Mouse (Mus musculus) neural tube, embryonic 13.5 days (tissue): ENCODE measurements at regions not wholly inside any gene's neighbourhood (a gene's known extent, or its start where the extent isn't known, plus 50 kb on each side); places are given as distances from the start of the nearest gene placed in this dataset.
A peak's percentile ranks its signal among the peaks of the same experiment; 100 is the strongest.

Experiments
- ATAC-seq: fragments of 200-750 bp; cut with Nextera tagmentation; 2 replicates; pipeline ENCODE4 v1.8.0; 2017; ENCODE audit warnings: low read depth, mild to moderate bottlenecking, moderate TSS enrichment, moderate library complexity
- H3K27ac ChIP-seq: fragments of 300-500 bp; sonication (generic); replicated peaks from 2 replicates; pipeline ENCODE4 v1.5.1; 2015; ENCODE audit warnings: moderate library complexity, mild to moderate bottlenecking, inconsistent platforms
- H3K27me3 ChIP-seq: fragments of 300-500 bp; sonication (generic); 2 replicates; pipeline ENCODE4 v1.6.1; 2015; ENCODE audit warnings: mild to moderate bottlenecking, inconsistent platforms
- H3K36me3 ChIP-seq: fragments of 300-500 bp; sonication (generic); 2 replicates; pipeline ENCODE4 v1.6.1; 2015; ENCODE audit warnings: mild to moderate bottlenecking, inconsistent platforms
- H3K4me1 ChIP-seq: fragments of 300-500 bp; sonication (generic); replicated peaks from 2 replicates; pipeline ENCODE4 v1.6.1; 2015; ENCODE audit warnings: inconsistent platforms
- H3K4me2 ChIP-seq: fragments of 300-500 bp; sonication (generic); 2 replicates; pipeline ENCODE4 v1.6.1; 2015; ENCODE audit warnings: inconsistent platforms, mild to moderate bottlenecking, moderate library complexity
- H3K4me3 ChIP-seq: fragments of 300-500 bp; sonication (generic); 2 replicates; pipeline ENCODE4 v1.5.1; 2015; ENCODE audit warnings: mild to moderate bottlenecking, inconsistent platforms
- H3K9ac ChIP-seq: fragments of 300-500 bp; sonication (generic); 2 replicates; pipeline ENCODE4 v1.6.1; 2015; ENCODE audit warnings: moderate library complexity, mild to moderate bottlenecking, inconsistent platforms
- H3K9me3 ChIP-seq: fragments of 300-500 bp; sonication (generic); 2 replicates; pipeline ENCODE4 v1.6.1; 2016; ENCODE audit warnings: inconsistent platforms
- WGBS: fragments of 180-500 bp; shearing (Covaris S2); methylation state at CpG from one replicate; pipeline ENCODE4 v1.1.7; 2015; 5-methylcytosine and 5-hydroxymethylcytosine counted together

GRCm38 (mm10) chr13:53845786-53846185 lies 209.7 kb downstream of the Drd1 start:
- no peak for ATAC-seq
- Histone ChIP-seq H3K9me3 (no peaks in the 10 kb centered on the region), H3K36me3 (no peaks in the 10 kb centered on the region), H3K4me1 (no peaks in the 10 kb centered on the region), H3K4me3 (no peak overlapping the region), H3K27me3 (no peaks in the 10 kb centered on the region), H3K9ac (no peak overlapping the region), H3K4me2 (no peak overlapping the region), H3K27ac (no peak overlapping the region)
- 90% methylated on average over 14 of the region's 14 CpGs for WGBS

GRCm38 (mm10) chr13:53825957-53826580 lies 229.4 kb downstream of the Drd1 start:
- 59% methylated on average over 8 of the region's 8 CpGs for WGBS
- no peak overlapping the region for H3K4me2 ChIP-seq
- no peaks in the 10 kb centered on the region for H3K27me3 ChIP-seq
- 0 out of 2 replicates have a peak, but pooled peaks cover 4% of the 10 kb centered on the region for H3K4me1 ChIP-seq
- H3K9ac ChIP-seq: no peak overlapping the region
- no peaks in the 10 kb centered on the region for H3K36me3 ChIP-seq
- H3K4me3 ChIP-seq: no peak overlapping the region
- no peak overlapping the region for H3K27ac ChIP-seq
- peaks cover 8% of the 10 kb centered on the region for H3K9me3 ChIP-seq
- no peak; the same call in 1 of the 2 replicates for ATAC-seq

GRCm38 (mm10) chr13:53822061-53822460 lies 233.4 kb downstream of the Drd1 start:
- Histone ChIP-seq H3K9ac (no peak overlapping the region), H3K27ac (no peak overlapping the region), H3K27me3 (no peaks in the 10 kb centered on the region), H3K4me1 (0 out of 2 replicates have a peak, but pooled peaks cover 4% of the 10 kb centered on the region), H3K4me3 (no peak overlapping the region), H3K9me3 (no peaks in the 10 kb centered on the region), H3K36me3 (no peaks in the 10 kb centered on the region), H3K4me2 (no peak overlapping the region)
- WGBS: 81% methylated on average over 8 of the region's 8 CpGs
- ATAC-seq: no peak

DNA sequence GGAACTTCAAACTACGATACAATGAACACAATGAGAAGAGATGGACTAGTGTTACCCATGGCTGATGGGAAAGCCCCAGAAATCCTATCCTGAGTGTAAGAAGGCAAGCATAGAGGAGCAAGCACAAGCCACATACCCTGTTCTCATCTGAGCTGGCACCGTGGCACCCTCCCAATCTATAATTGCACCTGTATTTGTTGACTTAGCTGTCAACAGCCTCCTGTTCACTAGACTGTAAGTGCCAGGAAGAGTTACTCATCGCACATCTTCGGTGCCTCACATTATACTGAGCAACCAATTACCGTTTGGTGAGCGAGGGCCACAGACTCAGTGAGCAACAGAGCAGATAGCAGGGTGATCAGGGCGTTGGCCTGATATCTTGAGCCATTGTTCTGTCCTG lies 239.9 kb downstream of the Drd1 start:
- H3K36me3 ChIP-seq: no peaks in the 10 kb centered on the region
- no peak overlapping the region for H3K9ac ChIP-seq
- no peaks in the 10 kb centered on the region for H3K27me3 ChIP-seq
- no peak overlapping the region for H3K4me3 ChIP-seq
- WGBS: 86% methylated on average over 7 of the region's 7 CpGs
- ATAC-seq: no peak
- no peak overlapping the region for H3K4me2 ChIP-seq
- H3K9me3 ChIP-seq: no peaks in the 10 kb centered on the region
- H3K27ac ChIP-seq: no peak overlapping the region
- H3K4me1 ChIP-seq: no peaks in the 10 kb centered on the region

DNA sequence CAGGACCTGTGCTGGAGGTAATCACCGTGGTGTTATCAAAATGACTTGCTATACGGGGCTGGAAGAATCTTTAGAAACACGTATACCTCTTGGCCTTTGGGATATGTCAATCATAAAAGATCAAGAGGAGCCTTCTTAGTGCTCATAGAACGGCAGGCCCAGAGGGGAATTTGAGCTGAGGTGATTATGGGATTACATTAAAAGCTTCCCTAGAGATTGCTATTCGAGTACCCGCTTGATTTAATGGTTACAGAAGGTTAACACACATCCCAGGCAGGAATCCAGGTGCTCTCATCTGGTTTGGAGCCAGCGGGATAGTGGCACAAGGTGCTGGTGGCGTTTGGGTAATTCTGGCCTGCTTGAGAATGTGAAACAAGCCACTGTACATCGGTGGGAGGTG lies 241.4 kb downstream of the Drd1 start:
- Histone ChIP-seq H3K27ac (no peak overlapping the region), H3K36me3 (no peaks in the 10 kb centered on the region), H3K4me2 (no peak overlapping the region), H3K4me3 (no peak overlapping the region), H3K9ac (no peak overlapping the region), H3K4me1 (no peaks in the 10 kb centered on the region), H3K9me3 (no peaks in the 10 kb centered on the region), H3K27me3 (no peaks in the 10 kb centered on the region)
- 71% methylated on average over 9 of the region's 9 CpGs for WGBS
- ATAC-seq: no peak

DNA sequence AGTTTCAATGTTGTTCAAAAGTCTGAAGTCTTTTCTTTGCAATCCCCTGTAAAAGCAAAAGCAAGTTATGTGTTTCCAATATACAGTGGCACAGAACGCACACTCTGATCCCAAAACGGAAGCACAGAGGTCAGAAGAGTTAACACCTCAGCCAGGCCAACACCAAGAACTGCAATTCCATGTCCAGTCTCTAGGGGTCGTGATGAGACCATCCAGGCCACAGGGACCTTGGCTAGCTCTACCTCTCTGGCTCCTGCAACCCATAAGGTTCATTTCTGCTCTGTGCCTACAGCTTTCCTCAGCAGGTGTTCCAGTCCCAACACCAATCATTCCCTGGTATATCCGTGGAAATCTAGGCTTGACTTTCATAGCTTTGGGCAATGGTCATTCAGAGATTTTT lies 243.6 kb downstream of the Drd1 start:
- Histone ChIP-seq H3K36me3 (no peaks in the 10 kb centered on the region), H3K9me3 (no peaks in the 10 kb centered on the region), H3K9ac (no peak overlapping the region), H3K27ac (no peak overlapping the region), H3K4me3 (no peak overlapping the region), H3K4me1 (peaks cover 17% of the 10 kb centered on the region), H3K27me3 (0 out of 2 replicates have a peak, but pooled peaks cover 6% of the 10 kb centered on the region), H3K4me2 (no peak overlapping the region)
- 40% methylated on average over 4 of the region's 4 CpGs for WGBS
- no peak for ATAC-seq

DNA sequence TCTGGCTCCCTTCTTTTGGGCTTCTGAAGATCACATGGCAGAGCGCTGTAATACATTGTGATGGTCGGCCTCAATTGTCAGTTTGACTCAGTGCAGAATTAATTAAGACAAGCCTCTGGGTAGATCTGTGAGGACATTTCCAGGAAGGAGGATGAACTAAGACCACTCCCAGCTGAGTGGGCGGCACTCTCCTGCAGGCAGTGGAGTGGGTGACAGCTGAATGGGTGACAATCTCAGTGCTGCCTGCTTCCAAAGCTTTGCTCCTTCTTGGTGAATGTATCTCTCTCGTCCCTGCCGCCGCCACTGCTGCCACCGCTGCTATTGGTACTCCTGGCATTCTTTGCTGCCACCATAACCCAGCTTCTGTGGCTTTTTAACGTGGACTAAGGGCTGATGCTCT lies 244.4 kb downstream of the Drd1 start:
- 77% methylated on average over 8 of the region's 8 CpGs for WGBS
- ATAC-seq: no peak
- H3K4me1 ChIP-seq: peaks cover 17% of the 10 kb centered on the region

GRCm38 (mm10) chr13:53807791-53808525 lies 247.5 kb downstream of the Drd1 start:
- 0 out of 2 replicates have a peak, but pooled peaks cover 9% of the 10 kb centered on the region for H3K27me3 ChIP-seq
- ATAC-seq: peak; percentile 87
- no peak overlapping the region for H3K4me2 ChIP-seq
- H3K4me1 ChIP-seq: peaks cover 17% of the 10 kb centered on the region
- H3K4me3 ChIP-seq: no peak overlapping the region
- 35% methylated on average over 13 of the region's 13 CpGs for WGBS
- no peaks in the 10 kb centered on the region for H3K9me3 ChIP-seq
- no peaks in the 10 kb centered on the region for H3K36me3 ChIP-seq
- H3K27ac ChIP-seq: no peak overlapping the region
- no peak overlapping the region for H3K9ac ChIP-seq

More for the DNA sequence above, 244.4 kb downstream of the Drd1 start:
- Histone ChIP-seq H3K9me3 (no peaks in the 10 kb centered on the region), H3K9ac (no peak overlapping the region), H3K4me3 (no peak overlapping the region), H3K36me3 (no peaks in the 10 kb centered on the region), H3K27ac (no peak overlapping the region), H3K4me2 (no peak overlapping the region), H3K27me3 (0 out of 2 replicates have a peak, but pooled peaks cover 7% of the 10 kb centered on the region)

GRCm38 (mm10) chr13:53805872-53806271 lies 249.6 kb downstream of the Drd1 start:
- no peak overlapping the region for H3K4me2 ChIP-seq
- 55% methylated on average over 4 of the region's 4 CpGs for WGBS
- H3K27ac ChIP-seq: no peak overlapping the region
- peaks cover 17% of the 10 kb centered on the region for H3K4me1 ChIP-seq
- no peak for ATAC-seq
- no peaks in the 10 kb centered on the region for H3K9me3 ChIP-seq
- no peak overlapping the region for H3K9ac ChIP-seq
- H3K27me3 ChIP-seq: 0 out of 2 replicates have a peak, but pooled peaks cover 9% of the 10 kb centered on the region
- H3K4me3 ChIP-seq: no peak overlapping the region
- no peaks in the 10 kb centered on the region for H3K36me3 ChIP-seq

- no peak overlapping the region for H3K27ac ChIP-seq
- no peaks in the 10 kb centered on the region for H3K27me3 ChIP-seq
- H3K4me2 ChIP-seq: no peak overlapping the region
- no peak for ATAC-seq
- H3K9me3 ChIP-seq: no peaks in the 10 kb centered on the region
- no peaks in the 10 kb centered on the region for H3K4me1 ChIP-seq
- no peaks in the 10 kb centered on the region for H3K36me3 ChIP-seq
- WGBS: 87% methylated on average over 5 of the region's 5 CpGs
- no peak overlapping the region for H3K4me3 ChIP-seq
- no peak overlapping the region for H3K9ac ChIP-seq
Observed at GRCm38 (mm10) chr13:53800978-53801377, 254.5 kb downstream of the Drd1 start.

GRCm38 (mm10) chr13:53788809-53789208 lies 266.7 kb downstream of the Drd1 start:
- Histone ChIP-seq H3K27ac (no peak overlapping the region), H3K9ac (no peak overlapping the region), H3K36me3 (no peaks in the 10 kb centered on the region), H3K4me1 (no peaks in the 10 kb centered on the region), H3K4me2 (no peak overlapping the region), H3K27me3 (no peaks in the 10 kb centered on the region), H3K4me3 (no peak overlapping the region), H3K9me3 (no peaks in the 10 kb centered on the region)
- ATAC-seq: no peak
- WGBS: 81% methylated on average over 2 of the region's 2 CpGs

- WGBS: 22% methylated on average over 6 of the region's 6 CpGs
- H3K27me3 ChIP-seq: 0 out of 2 replicates have a peak, but pooled peaks cover 3% of the 10 kb centered on the region
- no peak overlapping the region for H3K9ac ChIP-seq
- H3K27ac ChIP-seq: no peak overlapping the region
- no peak overlapping the region for H3K4me3 ChIP-seq
- H3K9me3 ChIP-seq: no peaks in the 10 kb centered on the region
- H3K4me1 ChIP-seq: no peaks in the 10 kb centered on the region
- no peaks in the 10 kb centered on the region for H3K36me3 ChIP-seq
- peak; percentile 79 for ATAC-seq
- H3K4me2 ChIP-seq: no peak overlapping the region
Observed at GRCm38 (mm10) chr13:53783492-53783891, 272.0 kb downstream of the Drd1 start.
